Mouse (Mus musculus) megakaryocyte, adult 5-6 weeks (primary cell): ENCODE results near the gene Med18. TPM values are rescaled to one million over a fixed set of nuclear protein-coding genes. Genes with fewer than 3 reads are reported as not detected.
"Not testable (repeated sequence)": the region's sequence is repeated elsewhere in the genome, so short reads cannot be mapped to it uniquely, and the experiment has no call there.

Experiments
- ATAC-seq: 2 replicates; pipeline ENCODE4 v1.8.0; 2016; ENCODE audit warnings: mild to moderate bottlenecking, inconsistent platforms; ENCODE audit not compliant: poor library complexity, severe bottlenecking
- total RNA-seq, 2 experiments: library from RNA; stranded (forward) in 1 of 2; stranded (reverse) in 1 of 2; fragments of 153-499, 151-499 nt in 1 of 2; fragments of 221-1000, 200-1000 nt in 1 of 2; gene quantifications; 2 replicates each; pipeline versions ENCODE4 v1.2.3 to v1.2.4; 2015 to 2017

The Med18 gene
- total RNA-seq, 2 experiments from 2014 or later, result 11.4 to 12.5 TPM

- no peak for ATAC-seq
Measured at GRCm38 (mm10) chr4:132482956-132483608, 19.4 kb upstream of the Med18 start.

GRCm38 (mm10) chr4:132482104-132482503 is 18.4 kb upstream of the Med18 start:
- ATAC-seq, result not testable (repeated sequence)

- no peak for ATAC-seq
Measured at GRCm38 (mm10) chr4:132477833-132478232, 14.1 kb upstream of the Med18 start.

- ATAC-seq, result peak; percentile 90
Measured at GRCm38 (mm10) chr4:132475895-132476878, 12.5 kb upstream of the Med18 start.

GRCm38 (mm10) chr4:132474631-132475030 is 10.9 kb upstream of the Med18 start:
- peak; percentile 79 for ATAC-seq

- no peak for ATAC-seq
Measured at GRCm38 (mm10) chr4:132473411-132473810, 9.7 kb upstream of the Med18 start.

- no peak for ATAC-seq
Measured at GRCm38 (mm10) chr4:132469873-132470272, 6.2 kb upstream of the Med18 start.

GRCm38 (mm10) chr4:132464255-132464613 is 513 bp upstream of the Med18 start:
- no peak for ATAC-seq

GRCm38 (mm10) chr4:132462836-132463235 is 885 bp downstream of the Med18 start:
- no peak for ATAC-seq

GRCm38 (mm10) chr4:132460225-132460624 is 3.5 kb downstream of the Med18 start:
- ATAC-seq, result no peak

GRCm38 (mm10) chr4:132455561-132455960 is 8.2 kb downstream of the Med18 start:
- no peak for ATAC-seq

- ATAC-seq, result no peak
Measured at GRCm38 (mm10) chr4:132455146-132455545, 8.6 kb downstream of the Med18 start.

GRCm38 (mm10) chr4:132454216-132454615 is 9.5 kb downstream of the Med18 start:
- no peak for ATAC-seq

GRCm38 (mm10) chr4:132449778-132450177 is 13.9 kb downstream of the Med18 start:
- ATAC-seq, result no peak

GRCm38 (mm10) chr4:132446105-132446504 is 17.6 kb downstream of the Med18 start:
- no peak for ATAC-seq

GRCm38 (mm10) chr4:132444516-132444915 is 19.2 kb downstream of the Med18 start:
- ATAC-seq, result no peak

- no peak for ATAC-seq
Measured at GRCm38 (mm10) chr4:132437857-132438256, 25.9 kb downstream of the Med18 start.

GRCm38 (mm10) chr4:132432717-132433372 is 30.9 kb downstream of the Med18 start:
- no peak for ATAC-seq

GRCm38 (mm10) chr4:132428022-132428542 is 35.6 kb downstream of the Med18 start:
- peak; percentile 60 for ATAC-seq

GRCm38 (mm10) chr4:132427493-132427892 is 36.2 kb downstream of the Med18 start:
- ATAC-seq, result no peak

- no peak for ATAC-seq
Measured at GRCm38 (mm10) chr4:132426021-132426420, 37.7 kb downstream of the Med18 start.
